Mouse (Mus musculus): ENCODE measurements around the gene Ephb4. TPM values are rescaled to one million over a fixed set of nuclear protein-coding genes. Genes with fewer than 3 reads are reported as not detected.

Gene Ephb4
- polyA plus RNA-seq, 1 experiment from 2014 or later: 56.8 TPM

DNA sequence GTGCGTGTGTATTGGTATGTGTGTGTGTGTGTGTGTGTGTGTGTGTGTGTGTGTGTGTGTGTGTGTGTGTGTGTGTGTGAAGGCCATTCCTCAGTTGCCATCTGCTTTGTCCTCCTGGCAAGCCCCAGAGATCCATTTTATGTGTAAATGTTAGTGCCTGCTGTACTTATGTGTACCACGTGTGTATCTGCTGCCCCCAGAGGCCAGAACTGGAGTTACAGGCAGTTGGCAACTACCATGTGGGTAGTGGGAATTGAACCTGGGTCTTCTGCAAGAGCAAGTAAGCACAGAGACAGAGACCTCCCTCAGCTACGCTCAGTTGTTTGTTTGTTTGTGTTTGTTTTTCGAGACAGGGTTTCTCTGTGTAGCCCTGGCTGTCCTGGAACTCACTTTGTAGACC, 31.2 kb downstream of the Ephb4 start:
- WGBS: 54% methylated on average over 4 of the region's 4 CpGs
- Histone ChIP-seq H3K4me3 (no peak overlapping the region), H3K27ac (replicated peaks) (peak overlapping the region; percentile 44; the same call in 1 of the 2 replicates), H3K36me3 (replicated peaks) (no peaks in the 10 kb centered on the region; the same call in 1 of the 2 replicates), H3K4me1 (peaks cover 40% of the 10 kb centered on the region), H3K27me3 (replicated peaks; ENCODE audit: low read depth, poor library complexity, severe bottlenecking) (no peaks in the 10 kb centered on the region), H3K9me3 (no peaks in the 10 kb centered on the region)
- peak; percentile 70 for DNase-seq (ENCODE audit: low spot score)

DNA sequence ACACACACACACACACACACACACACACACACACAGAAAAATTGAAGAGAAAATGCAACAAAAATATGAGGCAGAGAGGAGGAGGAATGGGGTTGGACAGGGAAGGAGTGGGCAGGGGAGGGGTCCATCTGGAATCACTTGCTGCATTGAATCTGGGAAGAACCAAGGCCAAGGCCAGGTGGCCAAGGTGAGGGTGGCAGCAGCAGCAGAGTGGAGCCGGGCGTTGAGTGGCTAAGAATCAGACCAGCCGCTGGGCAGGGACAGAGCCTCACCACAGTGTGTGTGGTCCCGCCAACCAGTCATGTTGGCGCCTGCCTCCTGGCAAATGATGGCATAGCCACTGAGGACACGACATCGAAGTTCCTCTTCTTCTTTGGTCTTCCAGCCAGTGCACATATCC, 33.5 kb downstream of the Ephb4 start:
- H3K4me1 ChIP-seq: peaks cover 21% of the 10 kb centered on the region
- no peak for DNase-seq (ENCODE audit: low spot score)
- no peak overlapping the region for H3K4me3 ChIP-seq
- 83% methylated on average over 7 of the region's 7 CpGs for WGBS
- no peak overlapping the region for H3K27ac ChIP-seq (replicated peaks)
- no peaks in the 10 kb centered on the region for H3K36me3 ChIP-seq (replicated peaks)
- no peaks in the 10 kb centered on the region for H3K9me3 ChIP-seq
- no peaks in the 10 kb centered on the region for H3K27me3 ChIP-seq (replicated peaks; ENCODE audit: low read depth, poor library complexity, severe bottlenecking)

DNA sequence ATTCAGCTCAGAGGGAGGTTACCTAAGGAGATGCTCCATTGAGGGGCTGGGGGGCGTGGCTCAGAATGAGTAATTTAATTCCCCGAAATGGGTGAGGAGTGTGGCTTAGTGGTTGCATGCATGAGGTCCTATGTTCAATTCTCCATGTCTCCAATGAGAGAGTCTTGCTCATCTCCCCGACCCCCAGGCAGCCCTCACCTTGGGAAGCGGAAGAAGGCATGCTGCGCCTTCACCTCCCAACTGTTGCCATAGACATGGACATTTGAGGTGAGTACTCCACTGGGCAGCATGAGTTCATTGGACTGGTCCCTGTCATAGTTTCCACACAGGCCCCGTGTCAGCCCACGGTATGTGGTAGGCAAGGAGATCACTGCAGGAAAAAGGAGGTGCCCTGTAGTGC, 36.8 kb downstream of the Ephb4 start:
- H3K27ac ChIP-seq (replicated peaks): no peak overlapping the region
- H3K4me3 ChIP-seq: no peak overlapping the region
- H3K27me3 ChIP-seq (replicated peaks; ENCODE audit: low read depth, poor library complexity, severe bottlenecking): 0 out of 2 replicates have a peak, but pooled peaks cover 7% of the 10 kb centered on the region
- DNase-seq (ENCODE audit: low spot score): no peak
- H3K36me3 ChIP-seq (replicated peaks): no peaks in the 10 kb centered on the region
- peaks cover 14% of the 10 kb centered on the region for H3K4me1 ChIP-seq
- WGBS: 86% methylated on average over 7 of the region's 7 CpGs
- H3K9me3 ChIP-seq: no peaks in the 10 kb centered on the region

DNA sequence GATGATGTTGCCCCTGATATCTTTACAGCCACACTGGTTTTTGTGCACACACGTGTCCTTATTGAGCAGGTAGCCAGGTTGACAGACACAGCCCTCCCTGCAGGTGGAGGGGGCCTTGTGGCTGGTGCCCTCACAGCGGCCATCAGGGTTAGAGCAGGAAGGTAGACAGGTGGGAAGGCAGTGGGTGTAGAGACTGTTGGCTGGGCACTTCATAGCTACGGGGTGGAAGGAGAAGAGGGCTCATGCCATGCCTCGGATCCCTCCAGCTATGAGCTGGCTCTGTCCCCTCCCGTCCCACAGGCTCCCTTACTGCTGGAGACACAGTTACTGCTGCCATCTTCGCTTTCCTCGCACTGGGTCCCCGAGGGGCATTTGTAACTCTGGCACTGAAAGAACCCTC, 41.7 kb downstream of the Ephb4 start:
- H3K27me3 ChIP-seq (replicated peaks; ENCODE audit: low read depth, poor library complexity, severe bottlenecking): 0 out of 2 replicates have a peak, but pooled peaks cover 10% of the 10 kb centered on the region
- 77% methylated on average over 8 of the region's 8 CpGs for WGBS
- H3K36me3 ChIP-seq (replicated peaks): no peaks in the 10 kb centered on the region
- H3K27ac ChIP-seq (replicated peaks): no peak overlapping the region
- no peaks in the 10 kb centered on the region for H3K9me3 ChIP-seq
- no peak overlapping the region for H3K4me3 ChIP-seq
- DNase-seq (ENCODE audit: low spot score): no peak
- no peaks in the 10 kb centered on the region for H3K4me1 ChIP-seq

DNA sequence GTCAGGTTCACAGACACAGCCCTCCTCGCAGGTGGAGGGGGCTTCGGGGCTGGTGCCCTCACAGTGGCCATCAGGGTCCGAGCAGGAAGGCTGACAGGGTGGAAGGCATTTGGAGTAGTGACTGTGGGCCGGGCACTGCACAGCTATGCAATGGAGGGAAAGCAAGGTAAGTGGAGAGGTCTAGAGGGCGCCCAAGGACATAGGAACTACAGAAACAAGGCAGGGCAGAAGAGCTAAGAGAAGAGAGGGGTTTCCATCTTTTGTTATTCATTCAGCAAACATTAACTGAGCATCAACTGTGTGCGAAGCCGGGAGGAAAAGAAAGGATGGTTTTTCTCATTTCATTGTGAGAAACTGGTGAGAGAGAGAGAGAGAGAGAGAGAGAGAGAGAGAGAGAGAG, 44.5 kb downstream of the Ephb4 start:
- H3K27ac ChIP-seq (replicated peaks): no peak overlapping the region
- no peaks in the 10 kb centered on the region for H3K36me3 ChIP-seq (replicated peaks)
- no peak for DNase-seq (ENCODE audit: low spot score)
- no peaks in the 10 kb centered on the region for H3K4me1 ChIP-seq
- no peak overlapping the region for H3K4me3 ChIP-seq
- 49% methylated on average over 7 of the region's 7 CpGs for WGBS
- H3K27me3 ChIP-seq (replicated peaks; ENCODE audit: low read depth, poor library complexity, severe bottlenecking): 0 out of 2 replicates have a peak, but pooled peaks cover 10% of the 10 kb centered on the region
- H3K9me3 ChIP-seq: no peaks in the 10 kb centered on the region

DNA sequence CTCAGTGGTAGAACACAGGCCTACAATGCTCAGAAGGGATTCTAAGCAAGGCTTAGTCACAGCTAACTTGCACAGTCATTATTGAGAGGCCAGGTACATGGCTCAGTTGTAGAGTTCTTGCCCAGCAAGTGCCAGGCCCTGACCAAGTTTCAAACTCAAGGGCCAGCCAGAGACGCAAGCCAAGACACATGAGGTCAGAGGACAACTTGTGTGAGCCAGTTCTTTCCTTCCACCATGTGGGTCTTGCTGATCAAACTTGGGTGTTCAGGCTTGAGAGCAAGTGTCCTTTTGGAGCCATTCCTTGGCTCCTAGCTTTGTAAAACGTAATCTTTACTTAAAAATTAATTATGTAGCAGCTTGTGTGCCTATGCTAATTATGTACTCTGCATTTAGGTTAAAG, 54.2 kb downstream of the Ephb4 start:
- no peak overlapping the region for H3K4me3 ChIP-seq
- H3K27me3 ChIP-seq (replicated peaks; ENCODE audit: low read depth, poor library complexity, severe bottlenecking): no peaks in the 10 kb centered on the region
- no peaks in the 10 kb centered on the region for H3K9me3 ChIP-seq
- DNase-seq (ENCODE audit: low spot score): no peak
- peaks cover 17% of the 10 kb centered on the region for H3K4me1 ChIP-seq
- no peaks in the 10 kb centered on the region for H3K36me3 ChIP-seq (replicated peaks)
- H3K27ac ChIP-seq (replicated peaks): no peak overlapping the region
- 84% methylated on average over 2 of the region's 2 CpGs for WGBS

DNA sequence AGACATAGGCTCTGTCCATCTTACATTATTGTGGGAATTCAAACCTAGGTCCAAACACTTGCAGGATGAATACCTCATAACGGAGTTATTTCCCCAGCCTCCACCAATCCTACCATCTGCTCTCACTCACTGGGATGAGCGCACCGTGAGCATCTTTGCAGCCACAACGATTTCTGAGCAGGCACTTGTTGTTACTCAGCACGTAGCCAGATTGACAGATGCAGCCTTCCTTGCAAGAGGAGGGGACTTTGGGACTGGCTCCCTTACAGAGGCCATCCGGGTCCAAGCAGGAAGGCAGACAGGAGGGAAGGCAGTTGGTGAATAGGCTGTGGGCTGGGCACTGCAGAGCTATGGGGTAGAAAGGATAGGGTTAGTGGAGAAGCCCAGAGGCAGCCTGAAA, 59.5 kb downstream of the Ephb4 start:
- DNase-seq (ENCODE audit: low spot score): no peak
- WGBS: 67% methylated on average over 6 of the region's 6 CpGs
- Histone ChIP-seq H3K27ac (replicated peaks) (no peak overlapping the region), H3K9me3 (no peaks in the 10 kb centered on the region), H3K4me3 (no peak overlapping the region), H3K36me3 (replicated peaks) (no peaks in the 10 kb centered on the region), H3K4me1 (peaks cover 29% of the 10 kb centered on the region), H3K27me3 (replicated peaks; ENCODE audit: low read depth, poor library complexity, severe bottlenecking) (no peaks in the 10 kb centered on the region; the same call in 1 of the 2 replicates)

DNA sequence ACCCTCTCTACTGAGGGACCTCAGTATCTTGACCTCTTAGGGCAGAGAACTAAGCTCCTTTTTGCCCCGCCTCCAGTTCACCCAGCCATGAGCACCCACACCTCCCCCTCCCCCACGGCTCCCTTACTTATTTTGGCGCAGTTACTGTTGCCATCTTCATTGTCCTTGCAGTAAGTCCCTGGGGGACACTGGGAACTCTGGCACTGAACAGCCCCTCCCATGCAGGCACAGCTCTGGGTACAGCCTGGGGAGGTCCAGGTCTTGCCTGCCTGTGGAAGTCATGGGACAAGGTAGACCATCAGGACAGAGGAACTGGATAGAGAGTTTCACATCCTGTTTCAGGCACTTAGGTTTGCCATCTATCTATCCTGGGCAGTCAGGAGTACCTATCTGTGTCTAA, 60.2 kb downstream of the Ephb4 start:
- peaks cover 29% of the 10 kb centered on the region for H3K4me1 ChIP-seq
- H3K36me3 ChIP-seq (replicated peaks): no peaks in the 10 kb centered on the region
- H3K9me3 ChIP-seq: no peaks in the 10 kb centered on the region
- 70% methylated on average over 3 of the region's 3 CpGs for WGBS
- H3K27ac ChIP-seq (replicated peaks): no peak overlapping the region
- no peaks in the 10 kb centered on the region; the same call in 1 of the 2 replicates for H3K27me3 ChIP-seq (replicated peaks; ENCODE audit: low read depth, poor library complexity, severe bottlenecking)
- H3K4me3 ChIP-seq: no peak overlapping the region
- DNase-seq (ENCODE audit: low spot score): no peak

DNA sequence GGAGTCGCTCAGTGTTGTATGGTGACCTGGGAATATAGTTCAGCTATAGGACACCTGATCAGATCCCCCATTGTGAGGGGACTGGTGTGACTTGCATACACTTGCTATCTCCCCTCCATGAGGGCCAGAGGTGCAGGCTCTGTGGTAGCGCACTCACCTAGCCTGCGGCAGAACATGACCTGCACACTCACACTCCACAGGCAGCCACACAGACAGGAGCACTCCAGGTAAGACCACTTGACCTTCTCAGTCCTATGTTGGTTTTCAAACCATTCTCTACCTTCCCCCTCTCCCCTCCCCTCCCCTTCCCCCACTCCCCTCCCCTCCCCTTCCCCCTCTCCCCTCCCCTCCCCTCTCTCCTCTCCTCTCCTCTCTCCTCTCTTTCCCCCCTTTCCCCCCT, 60.6 kb downstream of the Ephb4 start:
- Histone ChIP-seq H3K27me3 (replicated peaks; ENCODE audit: low read depth, poor library complexity, severe bottlenecking) (no peaks in the 10 kb centered on the region; the same call in 1 of the 2 replicates), H3K36me3 (replicated peaks) (no peaks in the 10 kb centered on the region), H3K4me1 (peaks cover 29% of the 10 kb centered on the region), H3K9me3 (no peaks in the 10 kb centered on the region), H3K4me3 (no peak overlapping the region), H3K27ac (replicated peaks) (no peak overlapping the region)
- DNase-seq (ENCODE audit: low spot score): no peak
- WGBS: 94% methylated on average over 3 of the region's 3 CpGs

DNA sequence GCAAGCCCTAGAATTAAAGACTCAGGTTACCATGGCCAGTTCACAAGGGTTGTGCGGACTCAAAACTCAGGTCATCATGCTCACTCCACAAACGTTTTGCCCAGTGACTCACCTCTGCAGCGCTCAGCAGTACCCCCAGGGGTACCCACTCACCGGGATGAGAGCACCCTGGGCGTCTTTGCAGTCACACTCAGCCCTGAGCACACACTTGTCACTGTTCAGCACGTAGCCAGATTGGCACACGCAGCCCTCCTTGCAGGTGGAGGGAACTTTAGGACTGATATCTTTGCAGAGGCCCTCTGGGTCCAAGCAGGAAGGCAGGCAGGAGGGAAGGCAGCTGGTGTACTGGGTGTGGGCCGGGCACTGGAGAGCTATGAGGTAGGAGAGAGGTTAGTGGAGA, 61.3 kb downstream of the Ephb4 start:
- no peaks in the 10 kb centered on the region; the same call in 1 of the 2 replicates for H3K27me3 ChIP-seq (replicated peaks; ENCODE audit: low read depth, poor library complexity, severe bottlenecking)
- no peak for DNase-seq (ENCODE audit: low spot score)
- H3K27ac ChIP-seq (replicated peaks): no peak overlapping the region
- peaks cover 29% of the 10 kb centered on the region for H3K4me1 ChIP-seq
- no peak overlapping the region for H3K4me3 ChIP-seq
- no peaks in the 10 kb centered on the region for H3K36me3 ChIP-seq (replicated peaks)
- 70% methylated on average over 8 of the region's 8 CpGs for WGBS
- no peaks in the 10 kb centered on the region for H3K9me3 ChIP-seq

DNA sequence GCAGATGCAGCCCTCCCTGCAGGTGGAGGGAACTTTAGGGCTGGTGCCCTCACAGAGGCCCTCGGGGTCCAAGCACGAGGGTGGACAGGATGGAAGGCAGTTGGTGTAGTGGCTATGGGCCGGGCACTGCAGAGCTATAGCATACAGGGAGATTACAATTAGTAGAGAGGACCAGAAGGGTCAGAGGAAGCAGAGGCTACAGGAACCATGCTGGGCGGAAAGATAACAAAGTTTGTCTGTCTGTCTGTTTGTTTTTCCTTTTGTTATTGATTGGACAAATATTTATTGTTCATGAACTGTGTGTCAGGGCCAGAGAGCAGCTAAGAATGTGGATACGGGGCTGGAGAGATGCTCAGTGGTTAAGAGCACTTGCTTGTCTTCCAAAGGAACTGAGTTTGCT, 64.3 kb downstream of the Ephb4 start:
- 61% methylated on average over 5 of the region's 5 CpGs for WGBS
- H3K27ac ChIP-seq (replicated peaks): no peak overlapping the region
- no peak for DNase-seq (ENCODE audit: low spot score)
- no peak overlapping the region for H3K4me3 ChIP-seq
- H3K27me3 ChIP-seq (replicated peaks; ENCODE audit: low read depth, poor library complexity, severe bottlenecking): no peaks in the 10 kb centered on the region; the same call in 1 of the 2 replicates
- no peaks in the 10 kb centered on the region for H3K36me3 ChIP-seq (replicated peaks)
- H3K4me1 ChIP-seq: peaks cover 17% of the 10 kb centered on the region; the same call in 1 of the 2 replicates
- H3K9me3 ChIP-seq: no peaks in the 10 kb centered on the region

DNA sequence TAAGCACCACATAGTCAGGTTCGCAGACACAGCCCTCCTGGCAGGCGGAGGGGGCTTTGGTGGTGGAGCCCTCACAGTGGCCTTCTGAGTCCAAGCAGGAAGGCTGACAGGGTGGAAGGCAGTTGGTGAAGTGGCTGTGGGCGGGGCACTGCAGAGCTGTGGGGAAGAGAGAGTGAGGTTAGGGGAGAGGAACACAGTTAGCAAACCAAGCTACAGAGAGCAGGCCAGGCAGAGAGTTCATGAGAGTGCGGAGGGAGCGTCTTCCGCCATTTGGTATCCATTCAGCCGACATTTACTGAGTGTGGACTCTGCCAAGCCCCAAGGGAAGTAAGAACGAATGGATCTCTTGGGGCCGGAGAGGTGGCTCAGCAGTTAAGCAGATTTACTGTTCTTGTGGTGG, 69.2 kb downstream of the Ephb4 start:
- 0 out of 2 replicates have a peak, but pooled peaks cover 6% of the 10 kb centered on the region for H3K4me1 ChIP-seq
- no peak for DNase-seq (ENCODE audit: low spot score)
- no peaks in the 10 kb centered on the region for H3K36me3 ChIP-seq (replicated peaks)
- H3K27ac ChIP-seq (replicated peaks): no peak overlapping the region
- H3K4me3 ChIP-seq: no peak overlapping the region
- 74% methylated on average over 9 of the region's 9 CpGs for WGBS
- no peaks in the 10 kb centered on the region for H3K27me3 ChIP-seq (replicated peaks; ENCODE audit: low read depth, poor library complexity, severe bottlenecking)
- no peaks in the 10 kb centered on the region for H3K9me3 ChIP-seq

DNA sequence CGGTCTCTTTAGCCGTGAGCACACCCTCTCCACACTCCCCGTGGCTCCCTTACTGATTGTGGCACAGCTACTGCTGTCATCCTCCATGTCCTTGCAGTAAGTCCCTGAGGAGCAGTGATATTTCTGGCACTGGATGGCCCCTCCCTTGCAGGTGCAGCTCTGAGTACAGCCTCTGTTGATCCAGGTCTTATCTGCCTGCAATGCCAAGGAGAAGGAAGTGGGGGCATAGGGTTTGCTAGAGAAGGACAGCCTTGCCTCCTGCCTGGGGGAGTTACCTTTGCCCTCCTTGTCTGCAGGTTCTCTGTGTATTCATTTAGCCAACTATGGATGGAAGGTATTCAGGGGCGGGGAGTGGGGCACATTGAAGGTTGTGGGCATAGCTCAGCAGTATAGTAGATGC, 69.9 kb downstream of the Ephb4 start:
- 0 out of 2 replicates have a peak, but pooled peaks cover 6% of the 10 kb centered on the region for H3K4me1 ChIP-seq
- H3K27ac ChIP-seq (replicated peaks): no peak overlapping the region
- no peaks in the 10 kb centered on the region for H3K36me3 ChIP-seq (replicated peaks)
- DNase-seq (ENCODE audit: low spot score): no peak
- 79% methylated on average over 4 of the region's 4 CpGs for WGBS
- H3K27me3 ChIP-seq (replicated peaks; ENCODE audit: low read depth, poor library complexity, severe bottlenecking): no peaks in the 10 kb centered on the region
- H3K9me3 ChIP-seq: no peaks in the 10 kb centered on the region
- H3K4me3 ChIP-seq: no peak overlapping the region

DNA sequence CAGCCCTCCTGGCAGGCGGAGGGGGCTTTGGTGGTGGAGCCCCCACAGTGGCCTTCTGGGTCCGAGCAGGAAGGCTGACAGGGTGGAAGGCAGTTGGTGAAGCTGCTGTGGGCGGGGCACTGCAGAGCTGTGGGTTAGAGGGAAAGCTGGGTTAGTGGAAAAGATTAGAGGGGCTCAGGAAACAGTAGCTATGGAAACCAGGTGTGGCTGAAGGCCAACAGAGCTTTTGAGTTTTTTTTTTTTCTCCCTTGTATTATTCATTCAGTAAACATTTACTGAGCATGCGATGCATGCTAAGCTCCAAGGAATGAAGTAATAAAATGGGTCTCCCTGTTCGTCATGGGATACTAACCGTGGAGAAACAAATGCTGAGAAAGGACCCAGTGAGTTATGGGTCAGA, 75.7 kb downstream of the Ephb4 start:
- DNase-seq (ENCODE audit: low spot score): no peak
- 71% methylated on average over 6 of the region's 6 CpGs for WGBS
- H3K4me1 ChIP-seq: peaks cover 9% of the 10 kb centered on the region

More for the DNA sequence above, 75.7 kb downstream of the Ephb4 start:
- H3K27ac ChIP-seq (replicated peaks): no peak overlapping the region
- no peaks in the 10 kb centered on the region for H3K36me3 ChIP-seq (replicated peaks)
- H3K4me3 ChIP-seq: no peak overlapping the region
- no peaks in the 10 kb centered on the region for H3K27me3 ChIP-seq (replicated peaks; ENCODE audit: low read depth, poor library complexity, severe bottlenecking)
- H3K9me3 ChIP-seq: no peaks in the 10 kb centered on the region

Measured in embryonic facial prominence, embryonic 10.5 days (tissue).